Mouse (Mus musculus): ENCODE measurements at regions not wholly inside any gene's neighbourhood (a gene's known extent, or its start where the extent isn't known, plus 50 kb on each side); places are given as distances from the start of the nearest gene placed in this dataset.

GRCm38 (mm10) chr7:36031881-36032280 lies 229.1 kb upstream of the Zfp507 start:
- TF ChIP-seq CTCF (conservative IDR thresholded peaks at IDR 0.05; ENCODE audit: insufficient read depth, insufficient read length, low read depth, low read length) (no peak), POLR2A (IDR thresholded peaks at IDR 0.05; ENCODE audit: low read depth, low read length) (no peak)
